Mouse (Mus musculus) erythroid progenitor cell, adult 5-6 weeks (primary cell): ENCODE results near the gene Parp9. TPM values are rescaled to one million over a fixed set of nuclear protein-coding genes. Genes with fewer than 3 reads are reported as not detected.
"Not testable (repeated sequence)": the region's sequence is repeated elsewhere in the genome, so short reads cannot be mapped to it uniquely, and the experiment has no call there.

Experiments
- ATAC-seq: replicated peaks from 2 replicates; pipeline ENCODE4 v1.8.0; 2016; ENCODE audit warnings: moderate number of reproducible peaks, mild to moderate bottlenecking, moderate TSS enrichment, inconsistent platforms; ENCODE audit not compliant: poor library complexity, low FRiP score, severe bottlenecking
- total RNA-seq, 2 experiments: library from RNA; stranded (forward) in 1 of 2; stranded (reverse) in 1 of 2; fragments of 150-400 nt in 1 of 2; fragments of 186-747, 209-891 nt in 1 of 2; gene quantifications; 2 replicates each; pipeline versions ENCODE4 v1.2.3 to v1.2.4; 2015 to 2017; ENCODE audit warnings: low replicate concordance in 2 of 2

Parp9 gene
- total RNA-seq, 2 experiments from 2014 or later: 30.6 to 48.7 TPM

GRCm38 (mm10) chr16:35984471-35984870 lies 46.2 kb downstream of the Parp9 start:
- no peak for ATAC-seq

GRCm38 (mm10) chr16:35987930-35988329 lies 49.7 kb downstream of the Parp9 start:
- ATAC-seq: no peak

GRCm38 (mm10) chr16:35992391-35992790 lies 54.1 kb downstream of the Parp9 start:
- ATAC-seq: no peak

GRCm38 (mm10) chr16:35993316-35993715 lies 55.0 kb downstream of the Parp9 start:
- ATAC-seq: no peak

- not testable (repeated sequence) for ATAC-seq
Measured at GRCm38 (mm10) chr16:35998852-35999251, 60.6 kb downstream of the Parp9 start.

GRCm38 (mm10) chr16:36008396-36008795 lies 70.1 kb downstream of the Parp9 start:
- ATAC-seq: no peak

- no peak for ATAC-seq
Measured at GRCm38 (mm10) chr16:36016335-36016734, 78.1 kb downstream of the Parp9 start.

Other genes starting within 250 kb of the Parp9 start
- gene Dirc2, start 169.1 kb upstream of the Parp9 start, total RNA-seq (2015; ENCODE audit: low replicate concordance): 4.6 and 9.4 TPM in 2 replicates
- 8.1 and 11.3 TPM in 2 replicates for gene Dirc2, start 169.1 kb upstream of the Parp9 start, total RNA-seq (2017; ENCODE audit: low replicate concordance)
- 18.0 and 28.8 TPM in 2 replicates for gene Hspbap1, start 168.1 kb upstream of the Parp9 start, total RNA-seq (2015; ENCODE audit: low replicate concordance)
- gene Hspbap1, start 168.1 kb upstream of the Parp9 start, total RNA-seq (2017; ENCODE audit: low replicate concordance): 12.9 and 24.9 TPM in 2 replicates
- 14.8 and 28.5 TPM in 2 replicates for gene Parp14, start 66.9 kb upstream of the Parp9 start, total RNA-seq (2015; ENCODE audit: low replicate concordance)
- 31.6 and 33.5 TPM in 2 replicates for gene Parp14, start 66.9 kb upstream of the Parp9 start, total RNA-seq (2017; ENCODE audit: low replicate concordance)
- gene Dtx3l, start 681 bp downstream of the Parp9 start, total RNA-seq (2015; ENCODE audit: low replicate concordance): 15.9 and 20.5 TPM in 2 replicates
- gene Dtx3l, start 681 bp downstream of the Parp9 start, total RNA-seq (2017; ENCODE audit: low replicate concordance): 19.8 and 21.4 TPM in 2 replicates
- gene Kpna1, start 40.3 kb downstream of the Parp9 start, total RNA-seq (2015; ENCODE audit: low replicate concordance): 80.1 and 99.1 TPM in 2 replicates
- gene Kpna1, start 40.3 kb downstream of the Parp9 start, total RNA-seq (2017; ENCODE audit: low replicate concordance): 62.0 and 112 TPM in 2 replicates
- gene Wdr5b, start 102.7 kb downstream of the Parp9 start, total RNA-seq (2015; ENCODE audit: low replicate concordance): 6.5 and 10.9 TPM in 2 replicates
- gene Wdr5b, start 102.7 kb downstream of the Parp9 start, total RNA-seq (2017; ENCODE audit: low replicate concordance): 4.5 and 5.1 TPM in 2 replicates
- 15.1 and 53.0 TPM in 2 replicates for gene Fam162a, start 133.1 kb downstream of the Parp9 start, total RNA-seq (2015; ENCODE audit: low replicate concordance)
- gene Fam162a, start 133.1 kb downstream of the Parp9 start, total RNA-seq (2017; ENCODE audit: low replicate concordance): 14.5 and 24.8 TPM in 2 replicates
- 3.2 and 12.6 TPM in 2 replicates for gene Ccdc58, start 133.2 kb downstream of the Parp9 start, total RNA-seq (2015; ENCODE audit: low replicate concordance)
- gene Ccdc58, start 133.2 kb downstream of the Parp9 start, total RNA-seq (2017; ENCODE audit: low replicate concordance): 8.0 and 33.3 TPM in 2 replicates
- not detected in 2 replicates for gene Csta1, start 192.8 kb downstream of the Parp9 start, total RNA-seq (2015; ENCODE audit: low replicate concordance)
- not detected in 2 replicates for gene Csta1, start 192.8 kb downstream of the Parp9 start, total RNA-seq (2017; ENCODE audit: low replicate concordance)
- 38.6 and 78.4 TPM in 2 replicates for gene Stfa2l1, start 218.3 kb downstream of the Parp9 start, total RNA-seq (2015; ENCODE audit: low replicate concordance)
- 1.4 and 19.2 TPM in 2 replicates for gene Stfa2l1, start 218.3 kb downstream of the Parp9 start, total RNA-seq (2017; ENCODE audit: low replicate concordance)
- gene Gm5483, start 245.7 kb downstream of the Parp9 start, total RNA-seq (2015; ENCODE audit: low replicate concordance): 10.5 and 24.1 TPM in 2 replicates
- 8.0 TPM in 1 of 2 replicates, not detected in the other for gene Gm5483, start 245.7 kb downstream of the Parp9 start, total RNA-seq (2017; ENCODE audit: low replicate concordance)